Mouse (Mus musculus) neural tube, embryonic 15.5 days (tissue): ENCODE results near the gene Hpd. TPM values are rescaled to one million over a fixed set of nuclear protein-coding genes. Genes with fewer than 3 reads are reported as not detected.

Source experiments
- polyA plus RNA-seq: library from polyadenylated mRNA; unstranded; fragments of >200 nt; fragmentation: Nextera tagmentation; extraction: Ambion mirVana; gene quantifications from 2 replicates; pipeline ENCODE4 v1.2.1, GENCODE M21; 2015

Gene Hpd
- polyA plus RNA-seq, 1 experiment from 2014 or later, result not detected

Other genes with a start within 250 kb of the Hpd start
- 81.4 and 89.2 TPM in 2 replicates for gene Kdm2b, start 192.9 kb downstream of the Hpd start, polyA plus RNA-seq
- 14.1 and 14.2 TPM in 2 replicates for gene Orai1, start 167.7 kb downstream of the Hpd start, polyA plus RNA-seq
- gene Morn3, start 135.7 kb downstream of the Hpd start, polyA plus RNA-seq, result 0.68 TPM in 1 of 2 replicates, not detected in the other
- gene Tmem120b, start 114.3 kb downstream of the Hpd start, polyA plus RNA-seq, result 19.6 and 21.0 TPM in 2 replicates
- 19.2 and 20.9 TPM in 2 replicates for gene Rhof, start 50.0 kb downstream of the Hpd start, polyA plus RNA-seq
- 10.5 and 11.2 TPM in 2 replicates for gene Setd1b, start 40.5 kb downstream of the Hpd start, polyA plus RNA-seq
- 79.5 and 81.1 TPM in 2 replicates for gene Psmd9, start 13.3 kb downstream of the Hpd start, polyA plus RNA-seq
- 1.1 and 1.2 TPM in 2 replicates for gene Wdr66, start 69.4 kb upstream of the Hpd start, polyA plus RNA-seq
- gene Bcl7a, start 161.1 kb upstream of the Hpd start, polyA plus RNA-seq, result 30.2 and 31.0 TPM in 2 replicates
- gene Mlxip, start 212.1 kb upstream of the Hpd start, polyA plus RNA-seq, result 19.3 and 19.4 TPM in 2 replicates